Mouse (Mus musculus) cerebellum, postnatal 36 days (tissue): Measurements from ENCODE around the gene Ank.
A peak's percentile ranks its signal among the peaks of the same experiment; 100 is the strongest.
"Not testable (repeated sequence)": the region's sequence is repeated elsewhere in the genome, so short reads cannot be mapped to it uniquely, and the experiment has no call there.

Experiments
- DNase-seq, 2 experiments: peaks; one replicate each; pipeline ENCODE4 v3.0.0; 2021 to 2022; ENCODE audit warnings: mixed read lengths in 2 of 2

Gene Ank

GRCm38 (mm10) chr15:27466131-27467080 is at the start of gene Ank:
Ank (plus strand) TSS chr15:27466677.
- DNase-seq = peak; percentile 76 to 86

- no peak for DNase-seq
Measured at GRCm38 (mm10) chr15:27418566-27419331, 47.7 kb upstream of the Ank start.

GRCm38 (mm10) chr15:27421531-27421930 is 44.9 kb upstream of the Ank start:
- no peak for DNase-seq

- DNase-seq = no peak
Measured at GRCm38 (mm10) chr15:27427581-27427980, 38.9 kb upstream of the Ank start.

GRCm38 (mm10) chr15:27430241-27430640 is 36.2 kb upstream of the Ank start:
- no peak for DNase-seq

GRCm38 (mm10) chr15:27432851-27433615 is 33.4 kb upstream of the Ank start:
- no peak for DNase-seq

GRCm38 (mm10) chr15:27435409-27435808 is 31.1 kb upstream of the Ank start:
- DNase-seq = no peak

GRCm38 (mm10) chr15:27436194-27436593 is 30.3 kb upstream of the Ank start:
- no peak for DNase-seq

GRCm38 (mm10) chr15:27441053-27441452 is 25.4 kb upstream of the Ank start:
- no peak for DNase-seq

- no peak for DNase-seq
Measured at GRCm38 (mm10) chr15:27441529-27441928, 24.9 kb upstream of the Ank start.

GRCm38 (mm10) chr15:27441951-27442350 is 24.5 kb upstream of the Ank start:
- no peak for DNase-seq

- DNase-seq = no peak
Measured at GRCm38 (mm10) chr15:27444772-27445347, 21.6 kb upstream of the Ank start.

- DNase-seq = no peak
Measured at GRCm38 (mm10) chr15:27450689-27451088, 15.8 kb upstream of the Ank start.

- DNase-seq = no peak
Measured at GRCm38 (mm10) chr15:27451760-27452159, 14.7 kb upstream of the Ank start.

GRCm38 (mm10) chr15:27452496-27452895 is 14.0 kb upstream of the Ank start:
- DNase-seq = no peak

- no peak for DNase-seq
Measured at GRCm38 (mm10) chr15:27457001-27457400, 9.5 kb upstream of the Ank start.

GRCm38 (mm10) chr15:27459781-27460180 is 6.7 kb upstream of the Ank start:
- DNase-seq = not testable (repeated sequence)

GRCm38 (mm10) chr15:27461336-27462245 is 4.9 kb upstream of the Ank start:
- no peak for DNase-seq

GRCm38 (mm10) chr15:27463876-27464275 is 2.6 kb upstream of the Ank start:
- no peak for DNase-seq

- peak; percentile 40 to 49 for DNase-seq
Measured at GRCm38 (mm10) chr15:27465391-27466005, 979 bp upstream of the Ank start.

GRCm38 (mm10) chr15:27467081-27467491 is 609 bp downstream of the Ank start:
- no peak for DNase-seq
